Mouse (Mus musculus): Measurements from ENCODE around the gene Smc3. TPM values are rescaled to one million over a fixed set of nuclear protein-coding genes. Genes with fewer than 3 reads are reported as not detected.

Smc3 gene
- 62.4 and 77.0 TPM in 2 replicates for polyA plus RNA-seq (2016; fragmentation: Nextera tagmentation; extraction: Ambion mirVana)

DNA sequence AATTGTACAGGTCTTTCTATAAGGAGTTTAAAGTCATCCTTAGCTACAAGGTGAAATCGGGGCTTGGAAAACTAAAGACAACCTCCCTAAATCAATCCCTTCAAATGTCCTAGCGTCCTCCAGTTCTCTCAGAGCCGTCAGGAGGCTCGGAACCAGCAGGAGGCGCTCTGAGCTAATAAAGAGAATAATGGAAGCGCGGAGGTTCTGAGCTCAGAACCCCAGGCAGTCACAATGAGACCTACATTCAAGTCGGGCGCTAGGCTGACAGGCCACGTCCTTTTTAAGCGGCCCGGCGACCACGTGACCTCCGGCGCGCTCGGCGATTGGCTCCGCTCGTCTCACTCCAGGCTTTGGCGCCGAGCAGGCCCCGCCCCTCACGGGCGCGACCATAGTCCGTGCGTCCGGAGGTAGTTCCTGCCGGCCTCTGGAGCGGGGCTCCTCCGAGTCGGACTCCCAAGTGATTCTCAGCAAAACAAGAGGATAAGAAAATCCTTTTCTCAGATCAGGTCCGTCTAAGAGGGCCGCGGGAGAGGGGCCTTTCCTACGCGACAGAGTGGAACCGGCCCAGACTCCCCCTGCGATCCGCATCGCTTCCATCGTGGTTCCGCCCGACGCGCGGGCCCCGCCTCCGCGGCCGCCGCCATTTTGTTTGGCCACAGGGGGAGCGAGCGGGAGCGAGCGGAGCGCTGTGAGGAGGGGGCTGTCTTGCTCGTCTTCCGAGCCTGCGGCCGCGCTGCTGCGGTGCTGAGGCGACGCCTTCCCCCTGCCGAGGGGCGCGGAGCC is at the start of gene Smc3:
Gene Smc3, plus strand, starts transcription at position 642 of the 783 bp plus-strand sequence.
- Histone ChIP-seq H3K9me3 (replicated peaks) (no peaks in the 10 kb centered on the region), H3K4me3 (peak within 1 kb of the TSS; percentile 100), H3K36me3 (peaks cover 30% of the 10 kb centered on the region), H3K4me1 (peaks cover 15% of the 10 kb centered on the region), H3K27ac (peak within 1 kb of the TSS; percentile 96), H3K27me3 (ENCODE audit: low read depth, poor library complexity, severe bottlenecking) (no peaks in the 10 kb centered on the region)
- DNase-seq (ENCODE audit: low spot score), result peak; percentile 99
- WGBS, result under 1% methylated on average over 70 of the region's 70 CpGs

DNA sequence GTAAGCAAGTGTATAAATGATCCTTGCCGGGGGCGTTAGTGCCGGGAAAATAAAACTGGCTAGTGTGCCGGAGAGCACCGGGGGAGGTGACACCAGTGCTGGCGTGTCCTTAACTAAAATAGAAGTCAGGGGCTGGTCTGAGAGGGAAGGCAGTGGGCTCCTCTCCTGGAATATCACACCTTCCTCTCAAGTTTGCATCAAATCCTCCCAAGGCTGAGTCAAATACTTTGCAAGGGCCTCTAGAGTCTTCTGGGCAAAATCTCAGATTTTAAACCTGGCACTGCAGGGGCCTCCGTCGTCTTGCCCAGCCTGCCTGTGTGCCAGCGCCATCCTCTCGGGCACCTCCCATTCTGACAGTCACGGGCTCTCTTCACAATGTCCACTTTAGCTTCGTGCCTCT is 49.2 kb upstream of the Smc3 start:
- no peaks in the 10 kb centered on the region for H3K27me3 ChIP-seq (ENCODE audit: low read depth, poor library complexity, severe bottlenecking)
- no peaks in the 10 kb centered on the region for H3K36me3 ChIP-seq
- no peak overlapping the region for H3K27ac ChIP-seq
- WGBS, result 82% methylated on average over 12 of the region's 12 CpGs
- H3K4me1 ChIP-seq, result peaks cover 22% of the 10 kb centered on the region
- no peak overlapping the region for H3K4me3 ChIP-seq
- DNase-seq (ENCODE audit: low spot score), result no peak
- no peaks in the 10 kb centered on the region for H3K9me3 ChIP-seq (replicated peaks)

DNA sequence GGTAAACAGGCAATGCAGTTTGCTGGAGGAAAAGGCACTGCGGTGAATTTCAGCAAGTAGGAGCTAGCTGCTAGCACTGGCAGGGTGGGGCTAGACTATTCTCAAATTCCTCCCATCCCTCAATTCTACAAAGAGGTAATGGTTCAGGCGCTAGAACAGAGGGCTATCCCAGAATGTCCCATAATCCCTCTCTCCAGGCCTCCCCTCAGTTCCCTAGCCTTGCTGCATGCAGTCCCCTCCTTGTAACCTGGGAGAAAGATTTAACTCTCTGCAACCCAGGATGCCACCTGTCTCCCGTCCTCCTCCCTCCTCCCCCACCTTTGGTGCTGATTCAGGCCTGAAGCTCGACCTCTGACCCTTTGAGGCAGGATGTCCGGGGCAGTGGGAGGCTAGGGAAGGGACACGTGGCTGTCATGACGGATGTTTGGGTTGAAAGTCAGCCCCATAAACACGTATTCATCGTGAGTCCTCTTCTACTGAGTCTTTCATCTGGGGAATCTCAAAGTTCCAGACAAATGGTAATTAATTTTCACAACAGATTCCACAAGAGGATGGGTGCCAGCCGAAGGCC is 47.9 kb upstream of the Smc3 start:
- 20% methylated on average over 10 of the region's 10 CpGs for WGBS
- Histone ChIP-seq H3K36me3 (no peaks in the 10 kb centered on the region), H3K27ac (peak overlapping the region; percentile 11; the same call in 1 of the 2 replicates), H3K27me3 (ENCODE audit: low read depth, poor library complexity, severe bottlenecking) (no peaks in the 10 kb centered on the region), H3K9me3 (replicated peaks) (no peaks in the 10 kb centered on the region), H3K4me1 (peaks cover 28% of the 10 kb centered on the region), H3K4me3 (no peak overlapping the region)
- no peak for DNase-seq (ENCODE audit: low spot score)

DNA sequence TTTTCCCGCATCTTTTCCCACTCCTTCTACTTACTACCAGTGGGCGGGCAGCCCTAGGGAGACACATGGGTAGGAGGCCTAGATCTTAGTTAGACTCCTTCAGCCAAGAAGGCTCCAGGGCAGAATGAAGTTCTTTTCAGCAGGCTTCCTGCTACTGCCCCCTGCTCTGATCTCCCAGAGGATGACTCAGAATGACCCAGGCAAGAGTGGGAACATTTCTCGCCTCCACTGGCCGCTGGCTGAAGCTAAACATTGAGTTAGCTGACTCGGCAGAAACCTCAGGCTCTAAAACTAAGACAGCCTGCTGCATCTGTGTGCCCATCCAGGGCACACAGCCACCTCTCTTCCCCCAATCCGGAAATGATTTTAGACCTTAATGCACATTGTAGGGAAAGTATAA is 47.4 kb upstream of the Smc3 start:
- Histone ChIP-seq H3K4me1 (peaks cover 28% of the 10 kb centered on the region), H3K4me3 (no peak overlapping the region), H3K27ac (peak overlapping the region; percentile 11; the same call in 1 of the 2 replicates), H3K36me3 (no peaks in the 10 kb centered on the region), H3K27me3 (ENCODE audit: low read depth, poor library complexity, severe bottlenecking) (no peaks in the 10 kb centered on the region), H3K9me3 (replicated peaks) (no peaks in the 10 kb centered on the region)
- no peak for DNase-seq (ENCODE audit: low spot score)
- 42% methylated on average over 6 of the region's 6 CpGs for WGBS

DNA sequence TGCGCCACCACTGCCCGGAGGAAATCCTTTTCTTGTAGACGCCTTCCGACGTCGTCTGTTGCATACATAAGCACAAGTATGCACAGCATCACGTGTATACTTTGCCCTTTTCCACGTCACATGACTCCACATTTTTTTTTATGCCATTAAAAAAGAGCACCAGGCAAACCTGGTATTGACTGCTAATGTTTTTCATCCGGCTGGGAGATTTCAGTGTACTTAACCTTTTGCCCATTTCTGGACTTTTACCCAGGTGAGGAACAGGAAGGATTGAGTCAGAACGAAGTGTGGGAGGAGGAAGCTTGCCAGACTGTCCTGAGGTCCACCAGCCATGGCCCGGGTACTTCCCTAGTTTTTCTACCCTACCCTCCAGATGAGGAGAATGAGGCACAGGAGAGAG is 45.8 kb upstream of the Smc3 start:
- H3K27me3 ChIP-seq (ENCODE audit: low read depth, poor library complexity, severe bottlenecking), result no peaks in the 10 kb centered on the region
- H3K36me3 ChIP-seq, result no peaks in the 10 kb centered on the region
- 91% methylated on average over 11 of the region's 11 CpGs for WGBS
- H3K27ac ChIP-seq, result no peak overlapping the region
- H3K9me3 ChIP-seq (replicated peaks), result no peaks in the 10 kb centered on the region
- DNase-seq (ENCODE audit: low spot score), result no peak
- peaks cover 30% of the 10 kb centered on the region for H3K4me1 ChIP-seq
- H3K4me3 ChIP-seq, result no peak overlapping the region

DNA sequence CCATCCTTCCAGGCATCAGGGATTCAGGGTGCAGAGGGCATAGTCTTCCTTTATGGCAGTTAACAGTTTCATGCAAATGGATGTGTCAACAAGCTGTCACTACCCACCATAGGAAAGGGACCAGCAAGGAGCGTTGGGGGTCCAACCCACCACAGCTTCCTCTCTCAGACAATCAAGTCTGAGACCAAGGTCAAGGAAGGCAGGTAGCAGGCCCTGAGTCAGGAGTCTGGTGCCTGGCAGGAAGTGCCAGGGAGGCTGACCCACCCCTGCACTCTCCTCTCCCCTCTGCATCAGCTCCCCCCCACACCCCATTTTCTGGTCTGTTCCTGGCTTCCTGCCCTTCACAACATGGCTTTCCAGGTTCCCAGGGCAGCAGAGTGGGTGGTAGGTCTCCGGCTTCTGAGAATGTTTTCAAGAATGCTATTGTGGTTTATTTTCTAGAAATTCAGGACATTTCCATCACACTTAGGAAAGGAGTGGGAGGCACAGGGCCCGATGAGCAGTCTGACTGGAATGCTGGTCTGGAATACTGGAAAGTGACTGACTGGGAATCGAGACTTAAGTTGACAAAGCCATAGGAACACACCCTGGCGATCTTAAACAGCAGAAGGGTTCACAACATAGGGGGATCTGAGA is 45.1 kb upstream of the Smc3 start:
- Histone ChIP-seq H3K4me1 (peaks cover 30% of the 10 kb centered on the region), H3K9me3 (replicated peaks) (no peaks in the 10 kb centered on the region), H3K36me3 (no peaks in the 10 kb centered on the region), H3K27ac (peak overlapping the region; percentile 30; the same call in 1 of the 2 replicates), H3K4me3 (no peak overlapping the region), H3K27me3 (ENCODE audit: low read depth, poor library complexity, severe bottlenecking) (no peaks in the 10 kb centered on the region)
- 73% methylated on average over 5 of the region's 5 CpGs for WGBS
- DNase-seq (ENCODE audit: low spot score), result no peak

DNA sequence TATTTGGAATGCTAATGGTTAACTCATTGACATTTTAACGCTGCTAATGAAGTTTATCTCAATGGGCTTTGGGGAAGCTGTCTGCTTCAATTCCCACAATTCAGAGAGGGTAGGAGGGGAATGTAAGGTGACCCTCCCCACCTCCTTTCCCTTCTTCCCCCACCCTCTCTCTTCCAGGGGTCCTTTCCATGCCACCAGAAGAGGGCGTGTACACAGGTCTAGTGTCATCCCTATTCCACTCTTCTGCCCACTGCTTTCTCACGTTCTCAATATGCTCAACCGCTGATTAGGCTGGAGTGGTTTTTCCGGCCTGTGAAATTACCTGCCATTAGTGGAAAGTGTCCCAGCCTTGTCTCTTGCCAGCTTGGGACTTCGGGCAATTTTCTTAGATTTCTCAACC is 43.4 kb upstream of the Smc3 start:
- Histone ChIP-seq H3K4me1 (peaks cover 30% of the 10 kb centered on the region), H3K27ac (peak overlapping the region; percentile 71; the same call in 1 of the 2 replicates), H3K9me3 (replicated peaks) (no peaks in the 10 kb centered on the region), H3K27me3 (ENCODE audit: low read depth, poor library complexity, severe bottlenecking) (no peaks in the 10 kb centered on the region), H3K4me3 (peak overlapping the region; percentile 42), H3K36me3 (no peaks in the 10 kb centered on the region)
- no peak for DNase-seq (ENCODE audit: low spot score)
- WGBS, result 33% methylated on average over 6 of the region's 6 CpGs

DNA sequence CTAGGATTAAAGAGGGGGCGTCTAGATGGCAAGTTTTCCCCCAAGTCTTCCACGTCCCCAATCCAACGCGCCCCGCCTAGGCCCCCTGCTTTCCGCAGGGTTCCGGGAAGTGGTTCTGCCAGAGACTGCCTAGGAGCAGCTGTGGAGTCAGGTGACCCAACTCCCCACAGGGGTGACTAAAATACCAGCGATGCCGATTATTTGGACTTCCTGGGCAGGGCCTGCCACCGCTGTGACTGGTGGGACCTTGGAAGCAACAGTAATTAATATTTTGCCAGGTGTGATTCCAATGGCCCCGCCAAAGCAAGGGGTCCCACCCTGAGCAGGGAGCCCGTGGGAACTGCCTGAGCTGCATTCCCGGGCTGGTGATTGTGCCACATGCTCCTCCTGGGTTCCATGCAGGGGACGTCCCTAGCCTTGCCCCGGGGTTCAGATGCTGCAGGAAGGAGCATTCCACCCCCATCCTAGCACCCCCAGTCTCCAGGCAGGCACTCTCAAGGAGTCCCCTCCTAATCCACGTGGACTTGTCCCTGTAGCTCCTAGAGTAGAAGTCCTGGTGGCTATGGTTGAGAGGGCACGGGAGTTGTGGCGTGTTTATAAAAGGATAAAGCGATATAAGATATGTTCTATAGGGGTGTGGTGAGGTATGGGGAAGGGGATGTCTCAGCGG is 42.8 kb upstream of the Smc3 start:
- H3K4me3 ChIP-seq, result peak overlapping the region; percentile 42
- H3K9me3 ChIP-seq (replicated peaks), result no peaks in the 10 kb centered on the region
- peak overlapping the region; percentile 71 for H3K27ac ChIP-seq
- H3K4me1 ChIP-seq, result peaks cover 25% of the 10 kb centered on the region
- no peaks in the 10 kb centered on the region for H3K27me3 ChIP-seq (ENCODE audit: low read depth, poor library complexity, severe bottlenecking)
- 32% methylated on average over 20 of the region's 20 CpGs for WGBS
- peak; percentile 57 for DNase-seq (ENCODE audit: low spot score)
- H3K36me3 ChIP-seq, result no peaks in the 10 kb centered on the region

DNA sequence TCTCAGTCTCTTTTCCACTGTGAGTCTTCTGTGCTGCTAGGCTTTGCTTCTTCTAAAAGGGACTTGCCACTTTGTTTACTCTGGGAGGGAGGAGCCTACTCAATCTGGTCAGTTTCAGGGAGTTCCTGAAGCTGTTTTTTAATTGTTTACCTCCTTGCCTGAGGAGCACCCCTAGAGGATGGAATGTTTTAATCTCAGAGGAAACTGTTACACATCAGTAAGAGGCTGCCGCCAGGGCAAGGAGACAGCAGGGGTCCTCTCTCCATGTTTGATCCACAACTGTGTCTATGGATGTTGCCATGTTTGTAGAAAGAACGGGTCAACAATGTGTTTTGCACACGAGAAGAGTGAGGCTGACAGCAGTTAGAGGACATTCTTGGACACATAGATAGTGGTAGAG is 39.8 kb upstream of the Smc3 start:
- 84% methylated on average over 3 of the region's 3 CpGs for WGBS
- Histone ChIP-seq H3K4me1 (peaks cover 18% of the 10 kb centered on the region), H3K9me3 (replicated peaks) (no peaks in the 10 kb centered on the region), H3K36me3 (no peaks in the 10 kb centered on the region), H3K27me3 (ENCODE audit: low read depth, poor library complexity, severe bottlenecking) (no peaks in the 10 kb centered on the region), H3K27ac (no peak overlapping the region), H3K4me3 (no peak overlapping the region)
- no peak for DNase-seq (ENCODE audit: low spot score)

DNA sequence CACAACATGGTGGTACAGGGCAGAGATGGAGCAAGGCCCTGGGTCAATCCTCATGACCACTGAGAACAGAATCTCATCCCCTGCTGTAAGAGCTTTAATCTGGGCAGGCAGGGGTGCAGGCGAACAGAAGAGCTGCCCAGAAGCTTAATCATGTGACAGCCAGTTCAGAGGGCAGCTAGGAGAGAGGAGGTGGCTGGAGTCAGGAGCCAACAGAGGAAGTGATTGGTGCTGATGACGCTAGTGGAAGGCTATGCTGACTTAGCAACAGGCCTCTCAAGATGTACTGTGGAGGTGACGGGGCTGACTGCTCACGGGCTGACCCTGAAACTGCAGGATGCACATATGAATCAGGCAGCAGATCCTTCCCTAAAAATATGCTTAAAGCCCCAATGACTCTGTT is 36.0 kb upstream of the Smc3 start:
- Histone ChIP-seq H3K27ac (0 out of 2 replicates have a peak overlapping the region, but pooled peaks have one; percentile 30), H3K4me1 (peaks cover 10% of the 10 kb centered on the region; the same call in 1 of the 2 replicates), H3K36me3 (no peaks in the 10 kb centered on the region), H3K27me3 (ENCODE audit: low read depth, poor library complexity, severe bottlenecking) (no peaks in the 10 kb centered on the region), H3K9me3 (replicated peaks) (no peaks in the 10 kb centered on the region), H3K4me3 (no peak overlapping the region)
- no peak for DNase-seq (ENCODE audit: low spot score)
- 53% methylated on average over 4 of the region's 4 CpGs for WGBS

DNA sequence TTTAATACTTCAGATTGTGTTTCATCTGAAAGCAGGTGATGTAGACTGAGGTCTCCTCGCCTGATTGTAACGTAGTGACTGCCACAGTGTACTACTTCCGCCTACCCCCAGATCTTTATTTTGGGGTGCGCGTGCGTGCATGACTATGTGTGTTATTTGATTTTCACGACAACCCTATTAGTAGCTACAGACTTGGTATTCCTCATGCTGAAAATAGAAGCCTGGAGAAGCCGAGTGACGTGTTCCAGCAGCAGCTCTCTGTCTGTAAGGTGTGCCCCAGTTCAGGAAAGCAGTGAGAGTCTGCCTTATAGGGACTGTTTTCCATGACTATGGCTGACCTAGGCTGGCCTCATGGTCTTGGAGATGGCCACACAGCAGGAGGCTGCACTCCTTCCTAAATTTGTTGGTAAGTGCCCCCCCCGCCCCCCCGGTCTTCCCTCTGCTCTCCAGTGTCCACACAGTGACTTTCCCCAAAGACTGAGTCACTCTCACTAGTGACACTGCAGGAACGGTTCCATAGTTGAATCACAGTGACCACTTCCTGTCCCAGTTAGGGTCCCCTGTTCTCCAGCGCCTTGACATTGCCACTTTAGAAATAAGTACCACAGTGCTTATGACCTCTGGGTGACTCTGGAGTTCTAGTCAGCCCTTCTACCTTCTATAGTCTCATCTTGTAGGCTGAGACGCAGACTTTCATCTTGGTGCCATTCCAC is 34.5 kb upstream of the Smc3 start:
- H3K27ac ChIP-seq, result no peak overlapping the region

DNA sequence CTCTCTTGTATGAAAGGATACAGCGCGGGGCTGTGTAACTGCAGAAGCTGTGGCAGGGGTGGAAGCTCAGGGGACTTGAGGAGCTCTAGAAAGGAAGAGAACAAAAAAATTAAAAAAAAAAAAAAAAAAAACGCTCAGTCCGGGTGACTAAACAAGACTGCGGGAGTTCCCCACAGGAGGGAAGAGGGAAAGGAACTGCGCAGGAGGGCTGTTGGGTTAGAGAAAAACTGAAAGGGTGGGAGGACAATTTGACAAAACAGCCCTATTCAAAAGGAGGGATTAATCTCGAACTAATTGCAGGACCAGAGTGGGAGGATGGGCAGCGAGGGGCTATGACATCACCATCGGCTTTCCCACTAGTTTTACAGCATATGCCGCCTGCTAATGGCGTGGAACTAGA is 32.3 kb upstream of the Smc3 start:
- Histone ChIP-seq H3K9me3 (replicated peaks) (no peaks in the 10 kb centered on the region), H3K4me3 (no peak overlapping the region), H3K36me3 (no peaks in the 10 kb centered on the region), H3K27me3 (ENCODE audit: low read depth, poor library complexity, severe bottlenecking) (no peaks in the 10 kb centered on the region), H3K4me1 (peaks cover 10% of the 10 kb centered on the region; the same call in 1 of the 2 replicates), H3K27ac (no peak overlapping the region)
- peak; percentile 24 for DNase-seq (ENCODE audit: low spot score)
- WGBS, result 49% methylated on average over 11 of the region's 11 CpGs

More for the DNA sequence above, 34.5 kb upstream of the Smc3 start:
- no peak for DNase-seq (ENCODE audit: low spot score)
- peaks cover 10% of the 10 kb centered on the region; the same call in 1 of the 2 replicates for H3K4me1 ChIP-seq
- no peaks in the 10 kb centered on the region for H3K27me3 ChIP-seq (ENCODE audit: low read depth, poor library complexity, severe bottlenecking)
- H3K4me3 ChIP-seq, result no peak overlapping the region
- H3K36me3 ChIP-seq, result no peaks in the 10 kb centered on the region
- H3K9me3 ChIP-seq (replicated peaks), result no peaks in the 10 kb centered on the region
- 95% methylated on average over 14 of the region's 14 CpGs for WGBS
